Mouse (Mus musculus): ENCODE results near the gene Prkab2. TPM values are rescaled to one million over a fixed set of nuclear protein-coding genes. Genes with fewer than 3 reads are reported as not detected.

Prkab2 gene
- polyA plus RNA-seq, 1 experiment: 8.8 TPM

- H3K79me2 ChIP-seq (ENCODE audit: control insufficient read depth, insufficient read depth): no peaks in the 10 kb centered on the region
- no peaks in the 10 kb centered on the region for H3K27me3 ChIP-seq (ENCODE audit: control insufficient read depth, insufficient read depth, insufficient read length)
- TF ChIP-seq POLR2AphosphoS2 (IDR thresholded peaks at IDR 0.05; ENCODE audit: insufficient read length, low read depth) (no peak), TCF12 (IDR thresholded peaks at IDR 0.05; ENCODE audit: insufficient read depth, poor library complexity, severe bottlenecking) (no peak), E2F4 (IDR thresholded peaks at IDR 0.05; ENCODE audit: insufficient read depth) (no peak), MAX (IDR thresholded peaks at IDR 0.05; ENCODE audit: low read depth) (no peak), CEBPB (IDR thresholded peaks at IDR 0.05; ENCODE audit: insufficient read depth, poor library complexity, severe bottlenecking) (no peak), USF1 (IDR thresholded peaks at IDR 0.05; ENCODE audit: low read depth) (no peak), REST (IDR thresholded peaks at IDR 0.05; ENCODE audit: insufficient read depth, insufficient read length) (no peak), POLR2A (IDR thresholded peaks at IDR 0.05; ENCODE audit: insufficient read length, low read depth) (no peak), MYOG (IDR thresholded peaks at IDR 0.05; ENCODE audit: control insufficient read depth in 1 of 3, insufficient read depth in 1 of 3, insufficient read length in 2 of 3, low read depth in 2 of 3) (no peak), SRF (IDR thresholded peaks at IDR 0.05; ENCODE audit: control insufficient read depth, insufficient read length, low read depth) (no peak), TCF3 (IDR thresholded peaks at IDR 0.05; ENCODE audit: insufficient read length, low read depth) (no peak)
- no peak overlapping the region for H3K4me3 ChIP-seq
- no peak overlapping the region for H3K4me2 ChIP-seq (ENCODE audit: low read depth)
- H3K36me3 ChIP-seq (ENCODE audit: control insufficient read depth, insufficient read depth): peaks cover 23% of the 10 kb centered on the region
- no peak overlapping the region for H3ac ChIP-seq (ENCODE audit: control insufficient read depth, insufficient read length)
These were observed 57.9 kb downstream of the Prkab2 start for GRCm38 (mm10) chr3:97715922-97716321.

- H3K27me3 ChIP-seq (ENCODE audit: control insufficient read depth, insufficient read depth, insufficient read length): no peaks in the 10 kb centered on the region
- H3K4me3 ChIP-seq: no peak overlapping the region
- peaks cover 34% of the 10 kb centered on the region for H3K36me3 ChIP-seq (ENCODE audit: control insufficient read depth, insufficient read depth)
- TF ChIP-seq TCF12 (IDR thresholded peaks at IDR 0.05; ENCODE audit: insufficient read depth, poor library complexity, severe bottlenecking) (no peak), SRF (IDR thresholded peaks at IDR 0.05; ENCODE audit: control insufficient read depth, insufficient read length, low read depth) (no peak), MAX (IDR thresholded peaks at IDR 0.05; ENCODE audit: low read depth) (no peak)
- H3ac ChIP-seq (ENCODE audit: control insufficient read depth, insufficient read length): no peak overlapping the region
- no peaks in the 10 kb centered on the region for H3K79me2 ChIP-seq (ENCODE audit: control insufficient read depth, insufficient read depth)
- H3K4me2 ChIP-seq (ENCODE audit: low read depth): no peak overlapping the region
These were observed 61.1 kb downstream of the Prkab2 start for GRCm38 (mm10) chr3:97719116-97719515.

Other genes with a start within 250 kb of the Prkab2 start
- not detected for gene Olfr1402, start 236.2 kb upstream of the Prkab2 start, polyA plus RNA-seq (2012; fragmentation: generic; extraction: Trizol)
- gene Chd1l, start 48.0 kb upstream of the Prkab2 start, polyA plus RNA-seq (2012; fragmentation: generic; extraction: Trizol): 3.3 TPM
- 0.17 TPM for gene Fmo5, start 29.4 kb upstream of the Prkab2 start, polyA plus RNA-seq (2012; fragmentation: generic; extraction: Trizol)
- gene Gm17651, start 16.5 kb downstream of the Prkab2 start, polyA plus RNA-seq (2012; fragmentation: generic; extraction: Trizol): not detected
- 134 TPM for gene Pde4dip, start 230.5 kb downstream of the Prkab2 start, polyA plus RNA-seq (2012; fragmentation: generic; extraction: Trizol)
- 55.6 TPM for gene Sec22b, start 243.0 kb downstream of the Prkab2 start, polyA plus RNA-seq (2012; fragmentation: generic; extraction: Trizol)

All from myocyte (in vitro differentiated cells).